Mouse (Mus musculus) granulocyte monocyte progenitor cell, adult 5-6 weeks (primary cell): ENCODE data around the gene Plscr2. TPM values are rescaled to one million over a fixed set of nuclear protein-coding genes. Genes with fewer than 3 reads are reported as not detected.

ENCODE experiments used
- ATAC-seq: replicated peaks from 2 replicates; pipeline ENCODE4 v1.8.0; 2016; ENCODE audit warnings: mild to moderate bottlenecking, moderate TSS enrichment, inconsistent platforms; ENCODE audit not compliant: poor library complexity, severe bottlenecking
- total RNA-seq, 2 experiments: library from RNA; stranded (forward) in 1 of 2; stranded (reverse) in 1 of 2; fragments of 200-712, 200-1000 nt in 1 of 2; fragments of >200 nt in 1 of 2; fragmentation: Nextera tagmentation in 1 of 2; gene quantifications; 2 replicates each; pipeline ENCODE4 v1.2.3; 2014 to 2017

The Plscr2 gene
- not detected in 2 replicates for total RNA-seq (2014; fragmentation: Nextera tagmentation)
- not detected in 2 replicates for total RNA-seq (2017)

DNA sequence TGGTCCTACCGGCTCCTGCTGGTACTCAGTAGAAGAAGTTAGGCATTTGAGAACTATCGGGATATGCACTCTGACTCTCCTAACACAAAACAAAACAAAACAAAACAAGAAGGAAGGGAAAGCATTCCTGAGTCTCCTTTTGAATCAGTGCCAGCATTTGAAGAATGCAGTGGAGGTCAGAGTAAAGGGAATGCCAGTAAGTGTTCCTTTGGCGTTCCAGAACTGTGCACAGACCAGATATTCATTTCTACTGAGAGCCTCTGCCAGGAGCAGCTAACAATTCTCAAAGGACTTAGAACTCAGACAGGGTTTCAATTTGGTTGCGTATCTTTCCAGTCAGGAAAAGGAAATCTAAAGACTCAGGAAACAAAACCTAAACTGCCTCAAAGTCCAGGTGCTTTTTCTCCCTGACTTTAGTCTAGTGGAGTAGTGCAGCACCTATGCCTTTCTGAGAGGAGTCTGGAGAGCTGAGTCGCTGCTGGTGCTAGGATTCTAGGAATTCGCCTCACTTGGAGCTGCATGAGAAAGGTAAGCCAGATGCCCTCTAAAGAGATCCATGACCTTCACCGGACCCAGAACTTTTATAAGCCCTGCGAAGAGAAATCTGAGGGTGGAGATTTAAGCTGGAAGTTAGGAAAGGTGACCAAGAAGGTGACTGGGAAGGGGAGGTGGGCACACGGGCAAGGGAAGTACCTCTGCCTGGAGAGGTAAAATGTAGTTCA is at the start of gene Plscr2:
Gene Plscr2 (plus strand): TSS at position 117 of the 722 bp plus-strand sequence.
- no peak for ATAC-seq

DNA sequence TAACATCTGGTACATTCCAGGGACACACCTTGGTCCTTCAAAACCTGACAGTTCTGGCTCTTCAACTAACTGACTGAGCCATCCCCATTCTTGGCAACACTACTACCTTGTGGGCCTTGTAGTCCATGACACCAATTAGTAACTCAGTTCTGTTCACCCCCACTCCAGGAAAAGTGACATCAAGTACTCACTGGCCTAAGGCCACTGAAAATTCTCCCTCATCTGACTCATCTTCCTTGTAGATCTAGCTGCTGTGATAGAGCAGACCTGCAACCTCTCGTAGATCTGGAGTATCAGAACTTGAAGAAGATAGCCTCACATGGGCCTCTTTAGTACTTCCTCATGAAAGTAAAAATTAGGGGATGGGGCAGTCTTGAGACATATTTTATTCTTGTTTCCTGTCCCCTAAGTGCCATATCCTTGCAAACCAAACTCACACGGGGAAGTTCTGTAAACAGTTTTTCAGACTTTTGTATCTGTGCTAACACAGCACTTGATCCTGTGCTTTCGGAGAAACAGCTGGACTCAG is 49.2 kb upstream of the Plscr2 start:
- ATAC-seq = peak; percentile 52

DNA sequence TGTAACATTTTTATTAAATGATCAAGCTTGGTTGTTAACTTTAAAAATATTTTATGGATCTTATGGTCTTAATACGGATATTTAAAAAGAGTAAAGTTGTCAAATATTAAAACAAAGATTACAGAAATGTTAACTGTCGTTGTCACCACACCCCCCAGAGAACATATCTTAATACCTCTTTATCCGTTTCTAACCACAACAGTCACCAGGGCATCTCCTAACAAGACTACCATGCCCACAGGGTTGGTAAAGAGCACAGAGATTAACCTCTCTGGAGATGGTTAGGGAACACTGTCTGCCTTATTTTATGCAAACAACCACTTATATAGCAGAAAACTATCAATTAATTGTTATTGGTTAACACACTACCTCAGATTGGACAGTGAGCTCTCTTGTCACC is 48.6 kb upstream of the Plscr2 start:
- ATAC-seq = no peak

GRCm38 (mm10) chr9:92228867-92229832 is 46.3 kb upstream of the Plscr2 start:
- no peak for ATAC-seq

DNA sequence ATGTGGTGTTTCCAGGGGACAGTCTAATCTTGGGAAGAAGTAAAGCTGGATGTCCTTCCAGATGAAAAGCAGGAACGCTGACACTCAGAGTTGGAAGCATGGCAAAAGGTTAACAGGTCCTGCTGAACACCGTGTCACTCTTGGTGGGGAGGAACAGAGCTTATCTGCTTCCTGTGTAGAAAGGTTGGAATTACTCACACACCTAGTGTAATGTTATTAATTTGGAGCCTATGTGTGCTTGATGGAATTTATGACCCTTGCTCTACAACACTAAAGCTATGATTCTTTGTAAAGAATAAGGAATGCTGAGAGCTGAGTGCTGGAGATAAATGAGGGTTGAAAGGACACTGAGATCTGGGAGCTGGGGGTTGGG is 45.6 kb upstream of the Plscr2 start:
- ATAC-seq = no peak

DNA sequence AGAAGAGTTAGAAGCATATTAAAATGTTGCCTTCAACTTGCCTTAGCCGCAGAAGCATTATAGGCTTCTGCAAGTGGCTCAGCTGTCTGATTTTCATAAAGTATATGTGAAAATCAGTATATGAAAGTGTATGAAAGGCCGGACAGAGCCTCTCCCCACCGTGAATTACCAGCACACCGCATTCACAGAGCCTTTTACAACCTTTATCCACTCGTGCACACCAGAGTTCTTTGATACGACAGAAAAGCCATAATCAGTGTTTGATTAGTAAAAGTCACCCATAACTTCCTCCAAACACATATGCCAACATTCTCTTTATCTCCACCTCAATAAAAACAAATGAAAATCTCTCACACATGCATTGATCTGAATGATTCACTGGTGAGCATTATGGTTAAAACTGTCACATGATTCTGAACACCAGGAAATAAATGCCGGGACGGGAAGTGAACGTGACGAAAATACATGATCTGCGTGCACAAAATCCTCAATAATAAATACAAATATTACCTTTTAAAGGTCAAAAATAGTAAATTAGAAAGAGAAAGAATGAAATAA is 40.4 kb upstream of the Plscr2 start:
- ATAC-seq = no peak

GRCm38 (mm10) chr9:92248773-92249446 is 26.5 kb upstream of the Plscr2 start:
- no peak for ATAC-seq

- no peak for ATAC-seq
Measured at GRCm38 (mm10) chr9:92249447-92249852, 26.0 kb upstream of the Plscr2 start, which contains the start of gene Plscr1. TSS of gene Plscr1 (plus strand) at chr9:92249750.

DNA sequence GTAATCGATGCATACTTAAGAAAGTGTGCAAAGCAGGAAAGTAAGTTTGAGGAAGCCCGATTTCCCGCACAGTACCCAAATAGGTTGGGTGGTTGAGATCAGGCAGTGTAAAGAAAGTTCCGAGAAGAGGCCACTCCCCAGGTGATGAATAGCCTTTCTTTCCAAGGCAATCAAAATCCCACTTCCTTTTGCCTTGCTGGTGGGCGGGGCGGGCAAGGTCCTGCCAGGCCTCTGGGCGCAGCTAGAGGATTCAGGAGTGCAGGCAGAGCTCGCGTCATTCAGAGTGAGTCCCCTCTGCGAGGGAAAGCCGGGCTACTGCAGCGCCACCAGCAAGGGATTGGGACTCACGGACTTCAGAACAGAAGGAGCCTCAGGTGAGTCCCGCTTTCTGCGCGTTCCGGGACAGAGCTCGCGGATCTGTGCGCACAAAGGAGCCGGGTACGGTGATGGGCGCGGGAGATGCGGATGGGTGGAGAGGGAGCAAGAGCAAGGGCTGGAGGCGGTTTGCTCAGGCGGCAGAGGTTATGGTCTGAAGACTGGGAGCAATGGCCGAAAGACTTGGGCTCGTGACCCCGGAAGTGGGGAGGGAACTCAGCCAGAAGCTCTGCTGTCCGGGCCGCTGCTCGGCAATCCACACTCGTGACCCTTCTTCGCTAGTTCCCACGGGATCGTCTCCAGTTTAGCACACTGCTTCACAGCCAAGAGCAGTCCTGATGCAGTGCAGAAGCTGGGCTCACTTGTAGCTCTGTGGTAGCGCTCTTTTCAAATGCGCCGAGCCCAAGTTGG is 25.2 kb upstream of the Plscr2 start:
- peak; percentile 82 for ATAC-seq

DNA sequence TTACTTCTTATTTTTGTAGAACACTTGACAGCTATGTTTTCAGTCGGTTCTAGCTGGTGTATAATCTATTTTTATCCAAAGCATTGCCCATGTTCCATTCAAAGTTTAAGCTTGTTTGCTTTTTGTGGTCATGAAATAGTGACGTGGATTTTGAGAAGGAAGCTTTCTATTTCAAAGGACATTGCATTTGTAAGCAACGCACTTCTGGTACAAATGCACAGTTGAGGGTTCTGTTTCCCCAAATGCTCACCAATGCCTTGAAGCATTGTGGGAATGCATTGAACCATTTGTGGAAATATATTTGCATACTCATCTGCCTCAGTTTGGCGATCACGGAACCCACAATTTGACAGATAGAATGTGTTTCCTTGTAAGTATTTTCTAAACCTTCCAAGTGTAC is 22.7 kb upstream of the Plscr2 start:
- no peak for ATAC-seq

DNA sequence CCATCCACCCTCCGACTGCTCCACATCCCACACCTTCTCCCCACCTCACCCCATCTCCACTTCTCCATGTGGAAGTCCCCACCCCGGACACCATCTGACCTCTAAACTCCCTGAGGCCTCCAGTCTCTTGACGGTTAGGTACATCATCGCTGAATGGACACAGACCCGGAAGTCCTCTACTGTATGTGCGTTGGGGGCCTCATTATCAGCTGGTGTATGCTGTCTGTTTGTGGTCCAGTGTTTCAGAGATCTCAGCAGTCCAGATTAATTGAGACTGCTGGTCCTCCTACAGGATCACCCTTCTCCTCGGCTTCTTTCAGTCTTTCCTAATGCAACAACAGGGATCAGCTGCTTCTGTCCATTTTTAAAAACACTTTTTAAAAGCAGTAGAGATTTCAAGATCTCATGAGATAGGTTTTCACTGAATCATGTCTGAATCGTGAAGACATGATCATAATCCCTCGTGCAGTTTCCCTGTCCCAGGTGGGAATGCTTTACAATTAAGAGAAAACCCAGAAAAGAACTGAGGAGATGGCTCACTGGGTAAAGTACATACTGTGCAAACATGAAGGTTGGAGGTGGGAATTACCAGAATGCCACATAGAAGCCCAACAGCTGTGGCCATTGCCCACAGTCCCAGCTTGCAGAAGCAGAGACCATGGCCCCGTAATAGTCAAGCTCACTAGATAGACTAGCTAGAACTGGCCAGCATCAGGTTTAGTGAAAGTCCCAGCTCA is 21.6 kb upstream of the Plscr2 start:
- ATAC-seq = no peak

- ATAC-seq = no peak
Measured at GRCm38 (mm10) chr9:92260481-92261159, 14.8 kb upstream of the Plscr2 start.

DNA sequence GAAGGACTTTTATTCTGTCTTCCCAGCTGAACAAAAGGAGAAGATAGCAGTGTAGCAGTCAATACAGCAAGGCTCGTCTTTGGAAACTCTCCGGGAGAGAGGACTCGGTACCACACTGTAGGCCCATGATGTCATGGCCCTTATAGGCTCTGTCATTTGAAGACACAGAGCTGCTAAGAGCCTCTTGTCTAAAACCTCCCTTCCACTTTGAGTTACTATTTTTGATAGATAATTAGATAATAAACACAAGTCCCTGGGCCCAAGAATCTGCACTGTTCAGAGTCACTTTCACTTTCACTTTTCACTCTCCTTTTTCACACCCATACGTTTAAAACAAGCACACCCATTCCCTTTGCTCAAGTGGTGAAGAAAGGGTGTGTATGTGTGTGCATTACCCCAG is 9.7 kb upstream of the Plscr2 start:
- peak; percentile 38; the same call in 1 of the 2 replicates for ATAC-seq

- no peak for ATAC-seq
Measured at GRCm38 (mm10) chr9:92266558-92267171, 8.7 kb upstream of the Plscr2 start.

DNA sequence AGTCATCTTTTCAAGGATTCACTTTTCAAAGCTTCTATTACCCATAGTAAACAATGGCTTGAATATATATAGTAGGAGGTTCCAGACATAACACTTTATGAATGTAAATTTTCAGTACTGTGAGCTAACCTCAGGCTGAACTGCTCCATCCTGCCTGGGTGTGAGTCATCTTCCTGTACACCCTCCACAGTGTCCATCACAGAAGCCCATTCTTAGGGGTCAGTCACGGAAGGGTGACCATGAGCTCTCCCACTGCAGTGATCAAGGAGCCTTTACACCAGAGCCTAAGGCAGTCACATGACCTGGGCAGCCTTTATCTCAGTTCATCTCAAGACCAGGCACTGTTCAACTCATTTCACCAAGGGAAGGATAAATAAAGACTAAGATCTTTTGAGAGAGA is 7.7 kb upstream of the Plscr2 start:
- no peak for ATAC-seq

GRCm38 (mm10) chr9:92269829-92270404 is 5.5 kb upstream of the Plscr2 start:
- ATAC-seq = peak; percentile 94

DNA sequence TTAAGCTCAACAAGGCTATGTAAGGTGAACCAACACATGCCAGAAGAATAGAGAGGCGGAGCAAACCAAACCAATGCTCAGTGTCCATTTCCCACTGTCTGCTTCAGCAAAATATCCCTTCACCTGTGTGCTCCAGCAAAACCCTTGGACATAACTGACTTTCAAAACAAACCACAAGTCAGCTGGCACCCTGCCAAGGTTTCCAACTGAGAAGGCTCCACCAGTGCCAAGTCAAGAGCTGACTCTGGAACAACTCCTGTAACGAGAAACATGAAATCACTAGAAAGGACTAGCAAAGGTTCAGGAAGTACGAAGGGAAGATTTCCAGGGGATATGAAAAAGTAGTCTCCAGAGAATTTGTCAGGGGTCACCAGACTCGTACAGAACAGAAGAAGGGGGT is 4.5 kb upstream of the Plscr2 start:
- no peak for ATAC-seq
